Mouse (Mus musculus) effector memory CD4-positive, alpha-beta T cell, adult 5 months (primary cell): ENCODE results near the gene Smarce1. TPM values are rescaled to one million over a fixed set of nuclear protein-coding genes. Genes with fewer than 3 reads are reported as not detected.

Experiments
- polyA plus RNA-seq: library from polyadenylated mRNA; unstranded; fragments of 100-300 nt; shearing (Covaris generic); gene quantifications from one replicate; pipeline ENCODE4 v1.2.1, GENCODE M21; 2017

Smarce1 gene
- 181 TPM for polyA plus RNA-seq

GRCm38 (mm10) chr11:99230261-99231048, at the start of gene Smarce1:
TSS of gene Smarce1 (minus strand) at chr11:99231017.

GRCm38 (mm10) chr11:99243820-99244374, 13.1 kb upstream of the Smarce1 start, which contains the start of gene Krt222:
TSS of gene Krt222 (minus strand) at chr11:99244085.

Other genes with a start within 250 kb of the Smarce1 start
- gene Gjd3, start 248.0 kb downstream of the Smarce1 start, polyA plus RNA-seq = not detected
- gene Top2a, start 206.8 kb downstream of the Smarce1 start, polyA plus RNA-seq = 4.4 TPM
- gene Igfbp4, start 189.8 kb downstream of the Smarce1 start, polyA plus RNA-seq = 1.2 TPM
- not detected for gene Tns4, start 141.7 kb downstream of the Smarce1 start, polyA plus RNA-seq
- gene Ccr7, start 75.9 kb downstream of the Smarce1 start, polyA plus RNA-seq = 465 TPM
- 0.44 TPM for gene Krt222, start 13.1 kb upstream of the Smarce1 start, polyA plus RNA-seq
- gene Krt24, start 54.2 kb upstream of the Smarce1 start, polyA plus RNA-seq = not detected
- gene Krt25, start 91.9 kb upstream of the Smarce1 start, polyA plus RNA-seq = not detected
- not detected for gene Krt26, start 106.9 kb upstream of the Smarce1 start, polyA plus RNA-seq
- not detected for gene Krt27, start 120.1 kb upstream of the Smarce1 start, polyA plus RNA-seq
- gene Krt28, start 143.9 kb upstream of the Smarce1 start, polyA plus RNA-seq = not detected
- 8.1 TPM for gene Krt10, start 158.3 kb upstream of the Smarce1 start, polyA plus RNA-seq
- gene Krt12, start 191.2 kb upstream of the Smarce1 start, polyA plus RNA-seq = 0.26 TPM
- gene Krt20, start 207.1 kb upstream of the Smarce1 start, polyA plus RNA-seq = not detected